Mouse (Mus musculus): ENCODE measurements around the gene Xrcc1.

DNA sequence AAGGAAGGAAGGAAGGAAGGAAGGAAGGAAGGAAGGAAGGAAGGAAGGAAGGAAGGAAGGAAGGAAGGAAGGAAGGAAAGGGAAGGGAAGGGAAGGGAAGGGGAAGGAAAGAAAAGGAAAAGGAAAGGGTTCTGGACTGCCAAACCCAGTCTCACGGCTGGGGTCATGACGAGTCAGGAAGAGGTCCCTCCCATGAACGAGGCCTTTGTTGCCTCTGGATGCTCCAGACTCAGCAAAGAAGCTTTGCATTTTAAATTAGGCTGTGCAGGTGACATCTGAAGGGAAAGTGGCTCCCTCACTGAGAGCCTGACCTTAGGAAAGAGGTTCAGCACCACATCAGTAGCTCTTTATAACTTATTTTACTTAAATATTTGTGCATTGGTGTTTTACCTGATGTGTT lies 27.0 kb upstream of the Xrcc1 start:
- TF ChIP-seq GATA1 (IDR thresholded peaks at IDR 0.05; ENCODE audit: borderline replicate concordance, low read length), result no peak
- no peak for TF ChIP-seq FLI1 (IDR thresholded peaks at IDR 0.05; ENCODE audit: low read length)
